Mouse (Mus musculus) stomach, postnatal 0 days (tissue): ENCODE data around the gene Esr1. TPM values are rescaled to one million over a fixed set of nuclear protein-coding genes. Genes with fewer than 3 reads are reported as not detected.
A peak's percentile ranks its signal among the peaks of the same experiment; 100 is the strongest.

ENCODE experiments used
- ATAC-seq: fragments of 200-750 bp; cut with Nextera tagmentation; 2 replicates; pipeline ENCODE4 v1.8.0; 2017; ENCODE audit not compliant: low FRiP score, low TSS enrichment
- DNase-seq: peaks from one replicate; pipeline ENCODE4 v3.0.0-alpha.2; 2016; ENCODE audit warnings: low spot score
- H3K27ac ChIP-seq: fragments of 300-500 bp; sonication (generic); replicated peaks from 2 replicates; pipeline ENCODE4 v1.5.1; 2014; ENCODE audit warnings: mild to moderate bottlenecking, control low read depth
- H3K27me3 ChIP-seq: fragments of 300-500 bp; sonication (generic); 2 replicates; pipeline ENCODE4 v1.6.1; 2014; ENCODE audit warnings: low read length; ENCODE audit not compliant: control insufficient read depth, insufficient read depth
- H3K36me3 ChIP-seq: fragments of 300-500 bp; sonication (generic); 2 replicates; pipeline ENCODE4 v1.6.1; 2014; ENCODE audit warnings: low read length, mixed read lengths; ENCODE audit not compliant: control insufficient read depth, insufficient read depth
- H3K4me1 ChIP-seq: fragments of 300-500 bp; sonication (generic); replicated peaks from 2 replicates; pipeline ENCODE4 v1.6.1; 2014; ENCODE audit warnings: antibody characterized with exemption; ENCODE audit not compliant: control insufficient read depth, insufficient read depth
- H3K4me2 ChIP-seq: fragments of 300-500 bp; sonication (generic); replicated peaks from 2 replicates; pipeline ENCODE4 v1.6.1; 2014; ENCODE audit warnings: low read depth, mild to moderate bottlenecking, control low read depth, moderate library complexity
- H3K4me3 ChIP-seq: fragments of 300-500 bp; sonication (generic); 2 replicates; pipeline ENCODE4 v1.5.1; 2014; ENCODE audit warnings: low read depth, low read length, control low read depth
- H3K9ac ChIP-seq: fragments of 300-500 bp; sonication (generic); 2 replicates; pipeline ENCODE4 v1.6.1; 2014; ENCODE audit warnings: mild to moderate bottlenecking, low read length, control low read depth, mixed read lengths
- H3K9me3 ChIP-seq: fragments of 300-500 bp; sonication (generic); 2 replicates; pipeline ENCODE4 v1.6.1; 2016; ENCODE audit warnings: low read length; ENCODE audit not compliant: control insufficient read depth
- CTCF ChIP-seq: IDR thresholded peaks from 2 replicates; pipeline ENCODE4 v1.5.1; 2016; ENCODE audit warnings: antibody characterized with exemption, low read depth, mild to moderate bottlenecking, moderate library complexity
- EP300 ChIP-seq: optimal IDR thresholded peaks from 2 replicates; pipeline ENCODE3; 2016; ENCODE audit warnings: antibody characterized with exemption
- WGBS: fragments of 180-500 bp; shearing (Covaris S2); extraction: QIAGEN DNeasy Blood & Tissue Kit; methylation state at CpG from one replicate; pipeline ENCODE4 v1.1.7; 2014; 5-methylcytosine and 5-hydroxymethylcytosine counted together
- polyA plus RNA-seq: library from polyadenylated mRNA; unstranded; fragments of >200 nt; fragmentation: Nextera tagmentation; extraction: Ambion mirVana; gene quantifications from 2 replicates; pipeline ENCODE4 v1.2.1, GENCODE M21; 2015

The Esr1 gene
- polyA plus RNA-seq, 1 experiment from 2014 or later, result 0.57 TPM

GRCm38 (mm10) chr10:4623319-4623718 is 11.9 kb downstream of the Esr1 start:
- Histone ChIP-seq H3K9ac (no peak overlapping the region), H3K36me3 (no peaks in the 10 kb centered on the region), H3K4me3 (no peak overlapping the region), H3K9me3 (no peaks in the 10 kb centered on the region), H3K4me1 (no peaks in the 10 kb centered on the region), H3K4me2 (no peak overlapping the region), H3K27me3 (no peaks in the 10 kb centered on the region), H3K27ac (no peak overlapping the region)
- ATAC-seq (no peak), DNase-seq (no peak)
- TF ChIP-seq EP300, result no peak
- no peak for TF ChIP-seq CTCF

GRCm38 (mm10) chr10:4624581-4624980 is 13.2 kb downstream of the Esr1 start:
- Histone ChIP-seq H3K27me3 (no peaks in the 10 kb centered on the region), H3K4me2 (no peak overlapping the region), H3K27ac (no peak overlapping the region), H3K36me3 (no peaks in the 10 kb centered on the region), H3K9ac (no peak overlapping the region), H3K4me3 (no peak overlapping the region), H3K9me3 (no peaks in the 10 kb centered on the region), H3K4me1 (no peaks in the 10 kb centered on the region)
- no peak for ATAC-seq
- DNase-seq, result no peak
- 67% methylated on average over 4 of the region's 4 CpGs for WGBS
- TF ChIP-seq CTCF (no peak), EP300 (no peak)

- H3K4me3 ChIP-seq, result no peak overlapping the region
- no peaks in the 10 kb centered on the region for H3K36me3 ChIP-seq
- H3K9me3 ChIP-seq, result no peaks in the 10 kb centered on the region
- no peak overlapping the region for H3K9ac ChIP-seq
- DNase-seq (no peak), ATAC-seq (no peak)
- H3K27me3 ChIP-seq, result no peaks in the 10 kb centered on the region
- no peak overlapping the region for H3K27ac ChIP-seq
- H3K4me2 ChIP-seq, result no peak overlapping the region
- H3K4me1 ChIP-seq, result no peaks in the 10 kb centered on the region
- WGBS, result 47% methylated on average over 6 of the region's 6 CpGs
- no peak for TF ChIP-seq EP300
- no peak for TF ChIP-seq CTCF
Observed at GRCm38 (mm10) chr10:4625300-4625699, 13.9 kb downstream of the Esr1 start.

GRCm38 (mm10) chr10:4626432-4626831 is 15.0 kb downstream of the Esr1 start:
- no peaks in the 10 kb centered on the region for H3K4me1 ChIP-seq
- 77% methylated on average over 7 of the region's 7 CpGs for WGBS
- DNase-seq, result no peak
- H3K36me3 ChIP-seq, result no peaks in the 10 kb centered on the region
- H3K9ac ChIP-seq, result no peak overlapping the region
- peak; percentile 47 for TF ChIP-seq CTCF
- no peak for TF ChIP-seq EP300
- no peaks in the 10 kb centered on the region for H3K9me3 ChIP-seq
- H3K4me2 ChIP-seq, result no peak overlapping the region
- no peak overlapping the region for H3K27ac ChIP-seq
- H3K4me3 ChIP-seq, result no peak overlapping the region
- no peak for ATAC-seq
- no peaks in the 10 kb centered on the region for H3K27me3 ChIP-seq

GRCm38 (mm10) chr10:4626996-4627395 is 15.6 kb downstream of the Esr1 start:
- Histone ChIP-seq H3K9me3 (no peaks in the 10 kb centered on the region), H3K4me2 (no peak overlapping the region), H3K27me3 (no peaks in the 10 kb centered on the region), H3K4me3 (no peak overlapping the region), H3K4me1 (no peaks in the 10 kb centered on the region), H3K36me3 (no peaks in the 10 kb centered on the region), H3K9ac (no peak overlapping the region), H3K27ac (no peak overlapping the region)
- WGBS, result 89% methylated on average over 8 of the region's 8 CpGs
- no peak for TF ChIP-seq EP300
- no peak for TF ChIP-seq CTCF
- no peak for ATAC-seq
- DNase-seq, result no peak

- Histone ChIP-seq H3K4me3 (no peak overlapping the region), H3K9ac (no peak overlapping the region), H3K4me2 (no peak overlapping the region), H3K36me3 (no peaks in the 10 kb centered on the region), H3K27me3 (no peaks in the 10 kb centered on the region), H3K9me3 (no peaks in the 10 kb centered on the region), H3K27ac (no peak overlapping the region), H3K4me1 (no peaks in the 10 kb centered on the region)
- DNase-seq (no peak), ATAC-seq (0 out of 2 replicates have a peak, but pooled peaks have one; percentile 38)
- 78% methylated on average over 9 of the region's 9 CpGs for WGBS
- no peak for TF ChIP-seq CTCF
- TF ChIP-seq EP300, result no peak
Observed at GRCm38 (mm10) chr10:4627415-4627814, 16.0 kb downstream of the Esr1 start.
